In the genomic region with DNA sequence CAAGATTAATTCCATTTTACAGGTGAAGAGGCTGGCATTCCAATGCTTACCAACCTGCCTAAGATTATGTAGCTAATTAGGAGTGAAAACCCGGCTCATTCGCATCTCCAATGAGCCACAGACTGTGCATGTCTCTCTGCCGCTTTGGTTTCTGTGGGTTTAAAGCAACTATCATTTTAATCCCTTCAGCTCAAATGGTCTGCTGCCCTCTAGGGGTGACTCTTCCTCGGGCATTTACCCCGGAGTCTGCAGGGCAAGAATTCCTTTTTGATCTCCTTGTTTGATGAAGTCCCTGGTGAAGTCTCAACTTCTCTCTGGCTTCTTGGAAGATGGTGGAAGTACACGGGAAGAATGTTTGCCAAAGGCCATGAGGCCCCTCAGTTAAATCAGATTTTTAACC, we compare ENCODE assay signal across 7 mouse cellular contexts.
A peak's percentile ranks its signal among the peaks of the same experiment; 100 is the strongest.
DNase-seq lines count a peak whose midpoint lies in the region; TF ChIP-seq lines count a peak whose summit lies in the region.

No protein-coding gene starts in this region.

- H3K36me3 ChIP-seq in spleen, adult 2 months (ENCODE audit: control insufficient read depth, insufficient read depth, low read length), result no peaks in the 10 kb centered on the region

- TF ChIP-seq CTCF in spleen, adult 2 months (IDR thresholded peaks at IDR 0.05; ENCODE audit: extremely low read depth, insufficient read depth, insufficient read length, insufficient replicate concordance), result peak; percentile 43; the same call in 1 of the 2 replicates
- peak; percentile 64 for TF ChIP-seq CTCF in lung, adult 2 months (IDR thresholded peaks at IDR 0.05; ENCODE audit: insufficient read depth, low read length)

- no peaks in the 10 kb centered on the region for H3K4me1 ChIP-seq in spleen, adult 2 months (ENCODE audit: control insufficient read depth, insufficient read depth, insufficient read length)
- peaks cover 6% of the 10 kb centered on the region for H3K4me1 ChIP-seq in lung, adult 2 months (ENCODE audit: control insufficient read depth, insufficient read depth, low read length)

- H3K4me3 ChIP-seq in spleen, adult 2 months (ENCODE audit: extremely low read depth, insufficient read depth, insufficient read length), result no peak overlapping the region
- H3K4me3 ChIP-seq in lung, adult 2 months (replicated peaks; ENCODE audit: extremely low read depth, low read depth, low read length), result no peak overlapping the region

- H3K27ac ChIP-seq in spleen, adult 2 months (ENCODE audit: insufficient read depth, low read length), result no peak overlapping the region

- 7% methylated on average over 6 of the region's 6 CpGs for WGBS in spleen, adult 2 months
- 14% methylated on average over 6 of the region's 6 CpGs for WGBS in large intestine, adult 2 months
- 24% methylated on average over 6 of the region's 6 CpGs for WGBS in lung, adult 2 months

- H3K27me3 ChIP-seq in spleen, adult 2 months (ENCODE audit: control insufficient read depth, insufficient read depth, low read length), result no peaks in the 10 kb centered on the region

- no peak for TF ChIP-seq POLR2A in spleen, adult 2 months (IDR thresholded peaks at IDR 0.05; ENCODE audit: low read depth, low read length)
- no peak for TF ChIP-seq POLR2A in lung, adult 2 months (IDR thresholded peaks at IDR 0.05; ENCODE audit: borderline replicate concordance, extremely low read depth, low read depth, low read length)

- DNase-seq in spleen, adult 2 months (ENCODE audit: low read depth in 1 of 2, low spot score in 2 of 2), result peak in 1 of 2 experiments; percentile 36
- no peak for DNase-seq in spleen, adult 12 weeks (ENCODE audit: low spot score)
- peak; percentile 82 for DNase-seq in adrenal gland, postnatal 14 days
- peak; percentile 44 for DNase-seq in forelimb bud, embryonic 11.5 days (ENCODE audit: low read depth, low spot score)
- DNase-seq in large intestine, adult 2 months (ENCODE audit: low read depth, low spot score), result peak; percentile 35
- DNase-seq in lung, adult 2 months, result peak; percentile 71
- peak; percentile 32 to 34 for DNase-seq in right cerebral cortex, postnatal 36 days (ENCODE audit: low spot score in 2 of 2)
